Mouse (Mus musculus): ENCODE results near the gene Ugt1a8. TPM values are rescaled to one million over a fixed set of nuclear protein-coding genes. Genes with fewer than 3 reads are reported as not detected.

Ugt1a8 gene
- polyA plus RNA-seq, 1 experiment from 2014 or later = not detected

GRCm38 (mm10) chr1:88231803-88232499 is 144.3 kb downstream of the Ugt1a8 start:
- H3K9me3 ChIP-seq = peaks cover 96% of the 10 kb centered on the region
- 58% methylated on average over 7 of the region's 7 CpGs for WGBS
- no peaks in the 10 kb centered on the region for H3K4me1 ChIP-seq
- H3K4me3 ChIP-seq = no peak overlapping the region
- no peaks in the 10 kb centered on the region for H3K27me3 ChIP-seq (ENCODE audit: insufficient read depth, poor library complexity, severe bottlenecking)
- DNase-seq (ENCODE audit: low spot score) = no peak
- H3K27ac ChIP-seq = no peak overlapping the region
- no peaks in the 10 kb centered on the region for H3K36me3 ChIP-seq

GRCm38 (mm10) chr1:88232664-88233380 is 145.2 kb downstream of the Ugt1a8 start:
- no peak overlapping the region for H3K4me3 ChIP-seq
- WGBS = 52% methylated on average over 3 of the region's 3 CpGs
- DNase-seq (ENCODE audit: low spot score) = no peak
- H3K9me3 ChIP-seq = peaks cover 96% of the 10 kb centered on the region
- no peaks in the 10 kb centered on the region for H3K4me1 ChIP-seq
- no peaks in the 10 kb centered on the region for H3K27me3 ChIP-seq (ENCODE audit: insufficient read depth, poor library complexity, severe bottlenecking)
- no peak overlapping the region for H3K27ac ChIP-seq
- H3K36me3 ChIP-seq = no peaks in the 10 kb centered on the region

GRCm38 (mm10) chr1:88233421-88234247 is 146.0 kb downstream of the Ugt1a8 start:
- Histone ChIP-seq H3K27me3 (ENCODE audit: insufficient read depth, poor library complexity, severe bottlenecking) (no peaks in the 10 kb centered on the region), H3K4me1 (no peaks in the 10 kb centered on the region), H3K9me3 (peaks cover 96% of the 10 kb centered on the region), H3K36me3 (no peaks in the 10 kb centered on the region), H3K4me3 (no peak overlapping the region), H3K27ac (no peak overlapping the region)
- DNase-seq (ENCODE audit: low spot score) = no peak
- 62% methylated on average over 14 of the region's 14 CpGs for WGBS

GRCm38 (mm10) chr1:88234248-88234610 is 146.6 kb downstream of the Ugt1a8 start:
- H3K4me1 ChIP-seq = no peaks in the 10 kb centered on the region
- peaks cover 96% of the 10 kb centered on the region for H3K9me3 ChIP-seq
- H3K36me3 ChIP-seq = no peaks in the 10 kb centered on the region
- H3K27ac ChIP-seq = no peak overlapping the region
- H3K27me3 ChIP-seq (ENCODE audit: insufficient read depth, poor library complexity, severe bottlenecking) = no peaks in the 10 kb centered on the region
- DNase-seq (ENCODE audit: low spot score) = no peak
- H3K4me3 ChIP-seq = no peak overlapping the region
- 61% methylated on average over 4 of the region's 4 CpGs for WGBS

- Histone ChIP-seq H3K4me3 (no peak overlapping the region), H3K4me1 (no peaks in the 10 kb centered on the region), H3K36me3 (no peaks in the 10 kb centered on the region), H3K27me3 (ENCODE audit: insufficient read depth, poor library complexity, severe bottlenecking) (no peaks in the 10 kb centered on the region), H3K27ac (no peak overlapping the region), H3K9me3 (peaks cover 96% of the 10 kb centered on the region)
- DNase-seq (ENCODE audit: low spot score) = no peak
- WGBS = 44% methylated on average over 5 of the region's 5 CpGs
Observed at GRCm38 (mm10) chr1:88234646-88235045, 147.0 kb downstream of the Ugt1a8 start.

GRCm38 (mm10) chr1:88235046-88235893 is 147.7 kb downstream of the Ugt1a8 start:
- H3K27ac ChIP-seq = no peak overlapping the region
- H3K4me3 ChIP-seq = no peak overlapping the region
- no peak for DNase-seq (ENCODE audit: low spot score)
- H3K9me3 ChIP-seq = peaks cover 96% of the 10 kb centered on the region
- H3K4me1 ChIP-seq = no peaks in the 10 kb centered on the region
- no peaks in the 10 kb centered on the region for H3K36me3 ChIP-seq
- H3K27me3 ChIP-seq (ENCODE audit: insufficient read depth, poor library complexity, severe bottlenecking) = no peaks in the 10 kb centered on the region
- WGBS = 62% methylated on average over 11 of the region's 11 CpGs

GRCm38 (mm10) chr1:88235894-88236415 is 148.3 kb downstream of the Ugt1a8 start:
- Histone ChIP-seq H3K4me3 (no peak overlapping the region), H3K27me3 (ENCODE audit: insufficient read depth, poor library complexity, severe bottlenecking) (no peaks in the 10 kb centered on the region), H3K4me1 (no peaks in the 10 kb centered on the region), H3K36me3 (no peaks in the 10 kb centered on the region), H3K9me3 (peaks cover 97% of the 10 kb centered on the region), H3K27ac (no peak overlapping the region)
- WGBS = 63% methylated on average over 4 of the region's 4 CpGs
- no peak for DNase-seq (ENCODE audit: low spot score)

- Histone ChIP-seq H3K4me3 (no peak overlapping the region), H3K27ac (no peak overlapping the region), H3K36me3 (no peaks in the 10 kb centered on the region), H3K4me1 (no peaks in the 10 kb centered on the region), H3K27me3 (ENCODE audit: insufficient read depth, poor library complexity, severe bottlenecking) (no peaks in the 10 kb centered on the region), H3K9me3 (peaks cover 94% of the 10 kb centered on the region)
- DNase-seq (ENCODE audit: low spot score) = no peak
- WGBS = 68% methylated on average over 5 of the region's 5 CpGs
Observed at GRCm38 (mm10) chr1:88237311-88237710, 149.7 kb downstream of the Ugt1a8 start.

- no peak overlapping the region for H3K4me3 ChIP-seq
- WGBS = 70% methylated on average over 6 of the region's 6 CpGs
- no peaks in the 10 kb centered on the region for H3K27me3 ChIP-seq (ENCODE audit: insufficient read depth, poor library complexity, severe bottlenecking)
- H3K27ac ChIP-seq = no peak overlapping the region
- H3K36me3 ChIP-seq = no peaks in the 10 kb centered on the region
- peaks cover 92% of the 10 kb centered on the region for H3K9me3 ChIP-seq
- no peak for DNase-seq (ENCODE audit: low spot score)
- H3K4me1 ChIP-seq = no peaks in the 10 kb centered on the region
Observed at GRCm38 (mm10) chr1:88238771-88239170, 151.2 kb downstream of the Ugt1a8 start.

- H3K27ac ChIP-seq = no peak overlapping the region
- H3K4me3 ChIP-seq = no peak overlapping the region
- H3K27me3 ChIP-seq (ENCODE audit: insufficient read depth, poor library complexity, severe bottlenecking) = no peaks in the 10 kb centered on the region
- DNase-seq (ENCODE audit: low spot score) = no peak
- peaks cover 90% of the 10 kb centered on the region for H3K9me3 ChIP-seq
- WGBS = 68% methylated on average over 5 of the region's 5 CpGs
- no peaks in the 10 kb centered on the region for H3K36me3 ChIP-seq
- H3K4me1 ChIP-seq = no peaks in the 10 kb centered on the region
Observed at GRCm38 (mm10) chr1:88240072-88240471, 152.5 kb downstream of the Ugt1a8 start.

GRCm38 (mm10) chr1:88240579-88240978 is 153.0 kb downstream of the Ugt1a8 start:
- H3K36me3 ChIP-seq = no peaks in the 10 kb centered on the region
- no peaks in the 10 kb centered on the region for H3K27me3 ChIP-seq (ENCODE audit: insufficient read depth, poor library complexity, severe bottlenecking)
- H3K4me1 ChIP-seq = no peaks in the 10 kb centered on the region
- peaks cover 90% of the 10 kb centered on the region for H3K9me3 ChIP-seq
- DNase-seq (ENCODE audit: low spot score) = no peak
- 64% methylated on average over 4 of the region's 4 CpGs for WGBS
- no peak overlapping the region for H3K4me3 ChIP-seq
- no peak overlapping the region for H3K27ac ChIP-seq

GRCm38 (mm10) chr1:88243861-88244260 is 156.2 kb downstream of the Ugt1a8 start:
- no peaks in the 10 kb centered on the region for H3K4me1 ChIP-seq
- no peak overlapping the region for H3K27ac ChIP-seq
- H3K4me3 ChIP-seq = no peak overlapping the region
- DNase-seq (ENCODE audit: low spot score) = no peak
- no peaks in the 10 kb centered on the region for H3K27me3 ChIP-seq (ENCODE audit: insufficient read depth, poor library complexity, severe bottlenecking)
- 56% methylated on average over 5 of the region's 5 CpGs for WGBS
- H3K9me3 ChIP-seq = peaks cover 92% of the 10 kb centered on the region
- no peaks in the 10 kb centered on the region for H3K36me3 ChIP-seq
